Mouse (Mus musculus): ENCODE results near the gene Specc1.

Specc1 gene

GRCm38 (mm10) chr11:62187074-62187473, 230.5 kb downstream of the Specc1 start:
- no peak for DNase-seq

- DNase-seq: no peak
These were observed 235.5 kb downstream of the Specc1 start for GRCm38 (mm10) chr11:62192050-62192449.

GRCm38 (mm10) chr11:62193116-62193515, 236.6 kb downstream of the Specc1 start:
- DNase-seq: no peak

GRCm38 (mm10) chr11:62194217-62194616, 237.7 kb downstream of the Specc1 start:
- no peak for DNase-seq

- no peak for DNase-seq
These were observed 244.4 kb downstream of the Specc1 start for GRCm38 (mm10) chr11:62200901-62201512.

GRCm38 (mm10) chr11:62202645-62203044, 246.1 kb downstream of the Specc1 start:
- no peak for DNase-seq

- DNase-seq: no peak
These were observed 252.5 kb downstream of the Specc1 start for GRCm38 (mm10) chr11:62209111-62209510.

- peak; percentile 31 for DNase-seq
These were observed 253.3 kb downstream of the Specc1 start for GRCm38 (mm10) chr11:62209891-62210290.

GRCm38 (mm10) chr11:62213384-62213989, 256.9 kb downstream of the Specc1 start:
- DNase-seq: no peak

GRCm38 (mm10) chr11:62215107-62215506, 258.5 kb downstream of the Specc1 start:
- no peak for DNase-seq

- no peak for DNase-seq
These were observed 261.2 kb downstream of the Specc1 start for GRCm38 (mm10) chr11:62217751-62218150.

- DNase-seq: no peak
These were observed 264.4 kb downstream of the Specc1 start for GRCm38 (mm10) chr11:62220756-62221510.

- DNase-seq: no peak
These were observed 266.9 kb downstream of the Specc1 start for GRCm38 (mm10) chr11:62223416-62223815.

- DNase-seq: no peak
These were observed 267.4 kb downstream of the Specc1 start for GRCm38 (mm10) chr11:62223962-62224361.

GRCm38 (mm10) chr11:62224797-62225196, 268.2 kb downstream of the Specc1 start:
- no peak for DNase-seq

GRCm38 (mm10) chr11:62240631-62241261, 284.2 kb downstream of the Specc1 start:
- peak; percentile 45 for DNase-seq

- DNase-seq: no peak
These were observed 287.3 kb downstream of the Specc1 start for GRCm38 (mm10) chr11:62243871-62244270.

- DNase-seq: no peak
These were observed 287.9 kb downstream of the Specc1 start for GRCm38 (mm10) chr11:62244471-62244870.

GRCm38 (mm10) chr11:62247759-62248400, 291.3 kb downstream of the Specc1 start:
- no peak for DNase-seq

GRCm38 (mm10) chr11:62248401-62249244, 292.1 kb downstream of the Specc1 start, which contains the start of gene Adora2b:
Adora2b (plus strand) TSS chr11:62248984.
- peak; percentile 77 for DNase-seq

GRCm38 (mm10) chr11:62249266-62250037, 292.9 kb downstream of the Specc1 start:
- DNase-seq: peak; percentile 75
